Mouse (Mus musculus) heart, adult 2 months (tissue): ENCODE results near the gene Cmtm7. TPM values are rescaled to one million over a fixed set of nuclear protein-coding genes. Genes with fewer than 3 reads are reported as not detected.
"Not testable (repeated sequence)": the region's sequence is repeated elsewhere in the genome, so short reads cannot be mapped to it uniquely, and the experiment has no call there.

Experiments
- DNase-seq, 2 experiments: peaks; one replicate each; pipeline ENCODE4 v3.0.0; 2021
- H3K27ac ChIP-seq: fragments of 200-600 bp; 2 replicates; pipeline ENCODE4 v1.8.1; 2022
- H3K27me3 ChIP-seq: fragments of 200-500 bp; 2 replicates; pipeline ENCODE4 v1.6.1; 2012; ENCODE audit warnings: mild to moderate bottlenecking, low read length, inconsistent platforms, mixed read lengths; ENCODE audit not compliant: control insufficient read depth, insufficient read depth
- H3K36me3 ChIP-seq: fragments of 200-500 bp; 2 replicates; pipeline ENCODE4 v1.6.1; 2012; ENCODE audit warnings: low read length, inconsistent platforms; ENCODE audit not compliant: control insufficient read depth, insufficient read depth
- H3K4me1 ChIP-seq: fragments of 200-500 bp; 2 replicates; pipeline ENCODE4 v1.6.1; 2011; ENCODE audit warnings: low read length; ENCODE audit not compliant: control insufficient read depth, insufficient read depth
- H3K4me3 ChIP-seq: fragments of 200-600 bp; 2 replicates; pipeline ENCODE4 v1.8.1; 2022
- H3K79me2 ChIP-seq: fragments of 200-500 bp; replicated peaks from 2 replicates; pipeline ENCODE4 v1.6.1; 2012; ENCODE audit warnings: mild to moderate bottlenecking, inconsistent platforms, low read length, moderate library complexity, mixed read lengths; ENCODE audit not compliant: control insufficient read depth, insufficient read depth
- H3K9ac ChIP-seq: fragments of 200-500 bp; 2 replicates; pipeline ENCODE4 v1.6.1; 2012; ENCODE audit warnings: low read depth, mild to moderate bottlenecking, control low read depth, inconsistent platforms, low read length, mixed read lengths
- CTCF ChIP-seq: fragments of 200-600 bp; IDR thresholded peaks from 2 replicates; pipeline ENCODE4 v1.8.1; 2022; ENCODE audit warnings: antibody characterized with exemption, mild to moderate bottlenecking, moderate library complexity
- EP300 ChIP-seq: fragments of 200-500 bp; IDR thresholded peaks from 2 replicates; pipeline ENCODE4 v1.6.1; 2011; ENCODE audit warnings: low read depth, low read length, control low read depth; ENCODE audit not compliant: insufficient read depth
- POLR2A ChIP-seq: fragments of 200-500 bp; IDR thresholded peaks from 2 replicates; pipeline ENCODE4 v1.6.1; 2011; ENCODE audit warnings: mild to moderate bottlenecking, low read depth, low read length, control low read depth; ENCODE audit not compliant: insufficient read depth
- WGBS: fragments of 180-500 bp; shearing (Covaris S2); methylation state at CpG from one replicate; pipeline ENCODE4 v1.1.7; 2018; 5-methylcytosine and 5-hydroxymethylcytosine counted together
- intact Hi-C: fragments of 180-260 bp; cut with DNase I; formaldehyde crosslinking; loops from one replicate; pipeline ENCODE4 v1.15.1; 2025
- polyA plus RNA-seq: library from polyadenylated mRNA; depleted of rRNA; stranded (reverse); fragments of >200 nt; gene quantifications from 2 replicates; pipeline ENCODE4 v1.2.3, GENCODE M21; 2012
- total RNA-seq, 2 experiments: library from RNA; stranded (reverse); gene quantifications; 2 replicates each; pipeline ENCODE4 v1.2.3; 2021

Gene Cmtm7
- total and polyA plus RNA-seq, 3 experiments, result 11.5 to 46.6 (median 12.6) TPM

DNA sequence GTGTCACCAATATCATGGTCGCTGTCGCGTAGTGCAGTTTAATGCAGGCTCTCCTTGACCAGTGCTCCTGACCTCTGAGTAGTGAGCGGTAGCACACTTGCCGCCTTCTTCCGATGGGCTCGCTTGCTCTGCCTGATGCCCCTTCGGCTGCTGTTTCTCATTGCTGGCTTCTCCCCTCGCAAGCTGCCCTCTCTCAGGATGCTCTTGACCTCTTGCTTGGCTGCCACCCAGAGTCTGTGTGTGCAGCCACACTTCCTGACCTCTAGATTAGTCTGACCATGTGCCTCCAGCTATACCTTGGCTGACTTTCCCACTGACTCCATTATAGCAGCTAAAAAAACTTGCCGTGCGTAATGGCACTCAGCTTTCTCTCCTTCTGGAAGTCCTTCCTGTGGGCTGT is 45.2 kb downstream of the Cmtm7 start:
- WGBS, result 13% methylated on average over 11 of the region's 11 CpGs
- Histone ChIP-seq H3K79me2 (peaks cover 5% of the 10 kb centered on the region), H3K27ac (peak overlapping the region; percentile 66), H3K4me1 (peaks cover 23% of the 10 kb centered on the region), H3K36me3 (peaks cover 18% of the 10 kb centered on the region), H3K27me3 (no peaks in the 10 kb centered on the region), H3K9ac (peak overlapping the region; percentile 0; the same call in 1 of the 2 replicates), H3K4me3 (no peak overlapping the region)
- peak; percentile 54 to 65 for DNase-seq
- TF ChIP-seq EP300, result peak; percentile 48; the same call in 1 of the 2 replicates
- no peak for TF ChIP-seq POLR2A
- no peak for TF ChIP-seq CTCF
- intact Hi-C loops, result no loop called here

- no peak for DNase-seq
- H3K79me2 ChIP-seq, result peaks cover 1% of the 10 kb centered on the region; the same call in 1 of the 2 replicates
- intact Hi-C loops, result no loop called here
- H3K36me3 ChIP-seq, result peaks cover 15% of the 10 kb centered on the region
- no peaks in the 10 kb centered on the region for H3K27me3 ChIP-seq
- TF ChIP-seq CTCF (no peak), POLR2A (no peak), EP300 (no peak)
- WGBS, result 47% methylated on average over 2 of the region's 2 CpGs
- H3K4me3 ChIP-seq, result no peak overlapping the region
- H3K4me1 ChIP-seq, result peaks cover 23% of the 10 kb centered on the region
- no peak overlapping the region for H3K9ac ChIP-seq
- H3K27ac ChIP-seq, result no peak overlapping the region
Observed at GRCm38 (mm10) chr9:114733238-114733637, 48.4 kb downstream of the Cmtm7 start.

DNA sequence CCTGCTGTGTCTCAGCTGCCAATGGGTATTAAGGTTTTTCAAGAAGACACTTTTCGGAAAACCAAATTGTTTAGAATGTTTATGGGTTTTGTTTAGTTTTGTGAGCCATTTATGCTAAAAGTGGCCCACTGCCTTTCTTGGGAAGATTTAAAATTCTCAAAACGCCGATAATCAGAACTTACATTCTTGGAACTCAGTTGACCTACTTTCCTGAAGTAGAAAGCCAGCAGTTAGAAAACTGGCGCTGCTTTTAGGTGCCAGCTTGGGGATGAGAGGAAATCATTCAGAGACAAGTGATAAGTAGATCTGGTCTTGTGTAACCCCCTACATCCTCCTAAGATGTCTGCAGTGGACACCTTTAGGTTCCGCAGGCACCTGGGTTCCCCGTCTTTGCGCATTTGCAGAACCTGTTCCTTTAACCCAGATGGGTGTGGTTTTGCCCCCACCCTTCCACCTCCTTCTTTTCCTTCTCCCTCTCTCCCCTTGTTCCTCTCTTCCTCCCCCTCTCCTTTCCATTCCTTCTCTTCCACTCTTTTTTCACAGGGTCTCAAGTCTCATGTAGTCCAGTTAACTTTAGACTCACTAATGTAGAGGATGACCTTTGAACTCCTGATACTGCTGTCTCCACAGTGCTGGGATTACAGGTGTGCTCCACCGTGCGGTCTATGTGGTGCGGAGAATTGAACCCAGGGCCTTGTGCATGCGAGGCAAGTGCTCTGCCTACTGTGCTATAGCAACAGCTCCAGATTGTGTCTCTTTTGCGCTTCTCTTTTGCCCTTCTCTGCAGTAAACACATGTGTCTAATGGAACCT is 49.6 kb downstream of the Cmtm7 start:
- Histone ChIP-seq H3K4me1 (peaks cover 18% of the 10 kb centered on the region), H3K9ac (peak overlapping the region; percentile 91), H3K27me3 (no peaks in the 10 kb centered on the region), H3K4me3 (peak overlapping the region; percentile 88), H3K79me2 (peaks cover 1% of the 10 kb centered on the region; the same call in 1 of the 2 replicates), H3K36me3 (peaks cover 15% of the 10 kb centered on the region), H3K27ac (peak overlapping the region; percentile 87)
- intact Hi-C loops, result loop anchor here (1.0 kb wide), 1 partner anchor 44 kb away; the partner anchor contains the start of gene Dync1li1
- 52% methylated on average over 12 of the region's 12 CpGs for WGBS
- TF ChIP-seq POLR2A (no peak), EP300 (no peak), CTCF (no peak)
- DNase-seq, result peak in 1 of 2 experiments; percentile 23

GRCm38 (mm10) chr9:114731011-114731755 is 50.5 kb downstream of the Cmtm7 start, which contains the start of gene Cmtm6:
Gene Cmtm6, plus strand, starts transcription at chr9:114731116.
- under 1% methylated on average over 53 of the region's 53 CpGs for WGBS
- intact Hi-C loops, result loop anchor here (1.0 kb wide), 1 partner anchor 43 kb away; the partner anchor contains the start of gene Dync1li1
- DNase-seq, result peak; percentile 98 to 99
- Histone ChIP-seq H3K9ac (peak within 1 kb of the TSS; percentile 91), H3K36me3 (peaks cover 11% of the 10 kb centered on the region), H3K4me1 (peaks cover 10% of the 10 kb centered on the region), H3K79me2 (peaks cover 1% of the 10 kb centered on the region; the same call in 1 of the 2 replicates), H3K4me3 (peak within 1 kb of the TSS; percentile 88), H3K27me3 (no peaks in the 10 kb centered on the region), H3K27ac (peak within 1 kb of the TSS; percentile 87)
- peak; percentile 71 for TF ChIP-seq CTCF
- TF ChIP-seq POLR2A, result peak; percentile 96
- peak; percentile 78 for TF ChIP-seq EP300

DNA sequence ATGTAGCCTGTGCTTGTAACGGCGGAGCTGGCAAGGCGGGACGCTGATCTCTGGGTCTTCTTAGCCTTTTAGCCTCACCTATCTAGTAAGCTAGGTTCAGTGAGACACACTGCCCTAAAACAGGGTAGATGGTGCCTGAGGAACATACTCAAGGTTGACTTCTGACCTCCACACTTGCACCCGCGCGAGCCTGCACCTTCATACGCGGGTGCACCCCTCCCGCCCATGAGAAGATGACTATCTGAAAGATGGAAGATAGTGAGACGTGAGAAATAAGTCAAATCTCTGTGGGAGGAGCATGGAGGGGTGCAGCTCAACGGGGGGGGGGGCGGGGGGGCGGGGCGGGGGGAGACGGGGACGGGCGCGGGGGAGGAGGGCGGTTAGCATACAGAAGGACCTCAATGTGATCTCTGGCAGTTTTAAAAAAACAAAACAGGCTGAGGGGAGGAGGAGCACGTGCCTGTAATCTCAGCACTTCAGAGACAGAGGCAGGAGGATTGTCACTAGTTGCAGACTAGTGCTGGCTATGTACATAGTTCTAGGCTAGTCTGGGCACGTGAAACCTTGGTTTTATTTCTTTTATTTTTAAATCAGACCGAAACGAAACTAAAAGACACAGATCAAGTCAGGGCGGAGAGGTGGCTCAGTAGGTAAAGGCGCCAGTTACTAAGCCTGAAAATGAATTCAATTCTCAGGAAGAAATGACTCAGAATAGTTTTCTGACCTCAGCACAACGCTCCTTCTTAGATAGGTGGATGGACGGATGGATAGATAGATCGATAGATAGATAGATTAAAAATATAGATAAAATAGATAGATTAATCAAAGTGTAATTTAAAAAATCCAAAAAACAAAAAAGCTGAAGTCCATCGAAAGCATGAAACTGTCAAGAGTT is 51.5 kb downstream of the Cmtm7 start:
- DNase-seq, result peak in 1 of 2 experiments; percentile 22
- H3K27me3 ChIP-seq, result no peaks in the 10 kb centered on the region
- H3K9ac ChIP-seq, result peak overlapping the region; percentile 62
- WGBS, result 18% methylated on average over 30 of the region's 30 CpGs
- peaks cover 1% of the 10 kb centered on the region; the same call in 1 of the 2 replicates for H3K79me2 ChIP-seq
- TF ChIP-seq POLR2A, result no peak
- TF ChIP-seq CTCF, result no peak
- no peak for TF ChIP-seq EP300
- intact Hi-C loops, result loop anchor here (2.0 kb wide), 1 partner anchor 89 kb away; the partner anchor contains the start of gene Cnot10
- peaks cover 11% of the 10 kb centered on the region for H3K36me3 ChIP-seq
- peak overlapping the region; percentile 87 for H3K27ac ChIP-seq
- H3K4me1 ChIP-seq, result peaks cover 9% of the 10 kb centered on the region
- H3K4me3 ChIP-seq, result peak overlapping the region; percentile 88

DNA sequence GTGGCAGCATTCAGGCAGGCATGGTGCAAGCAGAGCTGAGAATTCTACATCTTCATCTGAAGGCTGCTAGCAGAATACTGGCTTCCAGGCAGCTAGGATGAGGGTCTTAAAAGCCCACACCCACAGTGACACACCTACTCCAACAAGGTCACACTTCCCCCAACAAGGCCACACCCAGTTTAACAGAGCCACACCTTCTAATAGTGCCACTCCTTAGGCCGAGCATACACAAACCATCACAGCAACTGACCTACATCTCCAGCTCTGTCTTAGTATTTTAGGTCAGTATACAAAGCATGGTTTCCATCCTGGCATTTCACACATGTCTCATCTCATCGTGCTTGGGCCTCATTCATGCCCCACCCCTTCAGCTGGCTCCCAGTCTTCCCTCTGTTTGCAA is 53.2 kb downstream of the Cmtm7 start:
- H3K36me3 ChIP-seq, DNase-seq, H3K4me1 ChIP-seq, H3K27ac ChIP-seq, H3K79me2 ChIP-seq, H3K4me3 ChIP-seq, H3K9ac ChIP-seq, H3K27me3 ChIP-seq: not testable (repeated sequence)
- intact Hi-C loops, result loop anchor here (2.0 kb wide), 1 partner anchor 88 kb away; the partner anchor contains the start of gene Cnot10
- WGBS, result 30% methylated on average over 2 of the region's 2 CpGs
